Mouse (Mus musculus): ENCODE results near the gene Fbxo33. TPM values are rescaled to one million over a fixed set of nuclear protein-coding genes. Genes with fewer than 3 reads are reported as not detected.
A peak's percentile ranks its signal among the peaks of the same experiment; 100 is the strongest.
"Not testable (repeated sequence)": the region's sequence is repeated elsewhere in the genome, so short reads cannot be mapped to it uniquely, and the experiment has no call there.

Fbxo33 gene
- polyA plus RNA-seq, 2 experiments: 10.2 to 10.5 TPM

GRCm38 (mm10) chr12:59260362-59260761, 40.8 kb upstream of the Fbxo33 start:
- Histone ChIP-seq H3K9ac (ENCODE audit: low read depth, low read length, severe bottlenecking) (no peak overlapping the region), H3K4me2 (replicated peaks; ENCODE audit: low read depth, low read length, severe bottlenecking) (no peak overlapping the region), H3K9me3 (ENCODE audit: control insufficient read depth, low read length) (no peaks in the 10 kb centered on the region), H3K27ac (replicated peaks; ENCODE audit: low read depth, low read length) (no peak overlapping the region), H3K4me1 (ENCODE audit: control insufficient read depth, insufficient read depth, low read length) (no peaks in the 10 kb centered on the region), H3K36me3 (ENCODE audit: control insufficient read depth, insufficient read depth, low read length) (no peaks in the 10 kb centered on the region), H3K4me3 (replicated peaks; ENCODE audit: low read length) (no peak overlapping the region), H3K27me3 (ENCODE audit: control insufficient read depth, insufficient read depth, low read length) (no peaks in the 10 kb centered on the region)
- no peak for TF ChIP-seq POLR2A (IDR thresholded peaks at IDR 0.05; ENCODE audit: borderline replicate concordance, extremely low read depth, insufficient read depth, insufficient read length)
- ATAC-seq (ENCODE audit: low FRiP score, low read depth): no peak
- DNase-seq (ENCODE audit: low spot score): peak; percentile 23

- DNase-seq (ENCODE audit: low spot score): no peak
- no peaks in the 10 kb centered on the region for H3K36me3 ChIP-seq (ENCODE audit: control insufficient read depth, insufficient read depth, low read length)
- no peak for ATAC-seq (ENCODE audit: low FRiP score, low read depth)
- TF ChIP-seq POLR2A (IDR thresholded peaks at IDR 0.05; ENCODE audit: borderline replicate concordance, extremely low read depth, insufficient read depth, insufficient read length): no peak
- WGBS: 89% methylated on average over 5 of the region's 5 CpGs
- H3K27me3 ChIP-seq (ENCODE audit: control insufficient read depth, insufficient read depth, low read length): no peaks in the 10 kb centered on the region
- no peaks in the 10 kb centered on the region for H3K4me1 ChIP-seq (ENCODE audit: control insufficient read depth, insufficient read depth, low read length)
- no peak overlapping the region for H3K4me3 ChIP-seq (replicated peaks; ENCODE audit: low read length)
- H3K4me2 ChIP-seq (replicated peaks; ENCODE audit: low read depth, low read length, severe bottlenecking): no peak overlapping the region
- H3K27ac ChIP-seq (replicated peaks; ENCODE audit: low read depth, low read length): no peak overlapping the region
- H3K9ac ChIP-seq (ENCODE audit: low read depth, low read length, severe bottlenecking): no peak overlapping the region
- H3K9me3 ChIP-seq (ENCODE audit: control insufficient read depth, low read length): no peaks in the 10 kb centered on the region
Measured at GRCm38 (mm10) chr12:59259015-59259414, 39.5 kb upstream of the Fbxo33 start.

GRCm38 (mm10) chr12:59250259-59250827, 30.8 kb upstream of the Fbxo33 start:
- no peaks in the 10 kb centered on the region for H3K4me1 ChIP-seq (ENCODE audit: control insufficient read depth, insufficient read depth, low read length)
- no peaks in the 10 kb centered on the region for H3K9me3 ChIP-seq (ENCODE audit: control insufficient read depth, low read length)
- no peak overlapping the region for H3K9ac ChIP-seq (ENCODE audit: low read depth, low read length, severe bottlenecking)
- ATAC-seq (ENCODE audit: low FRiP score, low read depth) (no peak), DNase-seq (ENCODE audit: low spot score) (no peak)
- no peak overlapping the region for H3K27ac ChIP-seq (replicated peaks; ENCODE audit: low read depth, low read length)
- H3K36me3 ChIP-seq (ENCODE audit: control insufficient read depth, insufficient read depth, low read length): no peaks in the 10 kb centered on the region
- no peaks in the 10 kb centered on the region for H3K27me3 ChIP-seq (ENCODE audit: control insufficient read depth, insufficient read depth, low read length)
- 66% methylated on average over 2 of the region's 2 CpGs for WGBS
- H3K4me2 ChIP-seq (replicated peaks; ENCODE audit: low read depth, low read length, severe bottlenecking): no peak overlapping the region
- TF ChIP-seq POLR2A (IDR thresholded peaks at IDR 0.05; ENCODE audit: borderline replicate concordance, extremely low read depth, insufficient read depth, insufficient read length): no peak
- no peak overlapping the region for H3K4me3 ChIP-seq (replicated peaks; ENCODE audit: low read length)

- Histone ChIP-seq H3K4me1 (ENCODE audit: control insufficient read depth, insufficient read depth, low read length) (no peaks in the 10 kb centered on the region), H3K4me3 (replicated peaks; ENCODE audit: low read length) (no peak overlapping the region), H3K4me2 (replicated peaks; ENCODE audit: low read depth, low read length, severe bottlenecking) (no peak overlapping the region), H3K36me3 (ENCODE audit: control insufficient read depth, insufficient read depth, low read length) (no peaks in the 10 kb centered on the region), H3K9me3 (ENCODE audit: control insufficient read depth, low read length) (no peaks in the 10 kb centered on the region), H3K27me3 (ENCODE audit: control insufficient read depth, insufficient read depth, low read length) (no peaks in the 10 kb centered on the region), H3K27ac (replicated peaks; ENCODE audit: low read depth, low read length) (no peak overlapping the region), H3K9ac (ENCODE audit: low read depth, low read length, severe bottlenecking) (no peak overlapping the region)
- no peak for TF ChIP-seq POLR2A (IDR thresholded peaks at IDR 0.05; ENCODE audit: borderline replicate concordance, extremely low read depth, insufficient read depth, insufficient read length)
- DNase-seq (ENCODE audit: low spot score) (no peak), ATAC-seq (ENCODE audit: low FRiP score, low read depth) (no peak)
- 72% methylated on average over 1 of the region's 1 CpGs for WGBS
Measured at GRCm38 (mm10) chr12:59248969-59249368, 29.4 kb upstream of the Fbxo33 start.

GRCm38 (mm10) chr12:59241031-59241430, 21.5 kb upstream of the Fbxo33 start:
- H3K4me3 ChIP-seq (replicated peaks; ENCODE audit: low read length); H3K27ac ChIP-seq (replicated peaks; ENCODE audit: low read depth, low read length); DNase-seq (ENCODE audit: low spot score); H3K36me3 ChIP-seq (ENCODE audit: control insufficient read depth, insufficient read depth, low read length); ATAC-seq (ENCODE audit: low FRiP score, low read depth); H3K27me3 ChIP-seq (ENCODE audit: control insufficient read depth, insufficient read depth, low read length); H3K9me3 ChIP-seq (ENCODE audit: control insufficient read depth, low read length); H3K4me2 ChIP-seq (replicated peaks; ENCODE audit: low read depth, low read length, severe bottlenecking); H3K9ac ChIP-seq (ENCODE audit: low read depth, low read length, severe bottlenecking); H3K4me1 ChIP-seq (ENCODE audit: control insufficient read depth, insufficient read depth, low read length): not testable (repeated sequence)
- 87% methylated on average over 8 of the region's 8 CpGs for WGBS

GRCm38 (mm10) chr12:59238434-59238833, 18.9 kb upstream of the Fbxo33 start:
- Histone ChIP-seq H3K27me3 (ENCODE audit: control insufficient read depth, insufficient read depth, low read length) (no peaks in the 10 kb centered on the region), H3K4me3 (replicated peaks; ENCODE audit: low read length) (no peak overlapping the region), H3K4me1 (ENCODE audit: control insufficient read depth, insufficient read depth, low read length) (no peaks in the 10 kb centered on the region), H3K36me3 (ENCODE audit: control insufficient read depth, insufficient read depth, low read length) (no peaks in the 10 kb centered on the region), H3K9me3 (ENCODE audit: control insufficient read depth, low read length) (no peaks in the 10 kb centered on the region), H3K9ac (ENCODE audit: low read depth, low read length, severe bottlenecking) (no peak overlapping the region), H3K27ac (replicated peaks; ENCODE audit: low read depth, low read length) (no peak overlapping the region), H3K4me2 (replicated peaks; ENCODE audit: low read depth, low read length, severe bottlenecking) (no peak overlapping the region)
- 84% methylated on average over 5 of the region's 5 CpGs for WGBS
- ATAC-seq (ENCODE audit: low FRiP score, low read depth) (no peak), DNase-seq (ENCODE audit: low spot score) (no peak)
- no peak for TF ChIP-seq POLR2A (IDR thresholded peaks at IDR 0.05; ENCODE audit: borderline replicate concordance, extremely low read depth, insufficient read depth, insufficient read length)

All from limb, embryonic 14.5 days (tissue).